Mouse (Mus musculus): ENCODE results near the gene Mfrp.
"Not testable (repeated sequence)": the region's sequence is repeated elsewhere in the genome, so short reads cannot be mapped to it uniquely, and the experiment has no call there.

Mfrp gene

GRCm38 (mm10) chr9:44106182-44106581, 4.7 kb downstream of the Mfrp start:
- no peak for DNase-seq

- no peak for DNase-seq
Observed at GRCm38 (mm10) chr9:44106596-44106995, 5.1 kb downstream of the Mfrp start.

DNA sequence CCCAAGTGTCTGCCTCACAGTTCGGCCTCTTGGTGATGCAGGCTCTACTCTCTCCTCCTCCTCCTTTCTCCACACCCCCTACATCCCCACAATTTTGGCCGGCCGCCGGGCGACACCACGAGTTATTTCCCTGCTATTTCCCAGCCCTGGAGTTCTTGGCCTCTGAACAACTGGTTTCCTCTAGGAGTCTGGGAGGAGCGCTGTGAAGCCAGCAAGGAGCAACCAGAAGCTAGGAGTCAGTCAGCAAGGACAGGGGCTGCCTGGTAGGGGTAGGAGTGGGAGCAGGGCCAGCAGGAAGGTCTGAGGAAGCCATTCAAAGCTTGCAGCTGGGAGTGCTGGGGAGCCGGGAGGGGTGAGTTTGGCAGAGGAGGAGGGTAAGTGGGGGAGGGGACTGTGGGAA, 5.6 kb downstream of the Mfrp start, which contains the start of gene C1qtnf5:
Gene C1qtnf5, plus strand, starts transcription at position 136 of the 400 bp plus-strand sequence.
- peak; percentile 78 for DNase-seq

- DNase-seq: no peak
Observed at GRCm38 (mm10) chr9:44107557-44108179, 6.1 kb downstream of the Mfrp start.

GRCm38 (mm10) chr9:44108269-44109055, 6.9 kb downstream of the Mfrp start:
- no peak for DNase-seq

GRCm38 (mm10) chr9:44109360-44110095, 8.0 kb downstream of the Mfrp start:
- DNase-seq: peak; percentile 68

GRCm38 (mm10) chr9:44111909-44112308, 10.4 kb downstream of the Mfrp start:
- DNase-seq: not testable (repeated sequence)

GRCm38 (mm10) chr9:44113105-44113789, 11.7 kb downstream of the Mfrp start, which contains the start of the genes Gm49380 and Rnf26:
TSS of gene Gm49380 (minus strand) at chr9:44113500.
TSS of gene Rnf26 (minus strand) at chr9:44113517.
- DNase-seq: peak; percentile 97

DNA sequence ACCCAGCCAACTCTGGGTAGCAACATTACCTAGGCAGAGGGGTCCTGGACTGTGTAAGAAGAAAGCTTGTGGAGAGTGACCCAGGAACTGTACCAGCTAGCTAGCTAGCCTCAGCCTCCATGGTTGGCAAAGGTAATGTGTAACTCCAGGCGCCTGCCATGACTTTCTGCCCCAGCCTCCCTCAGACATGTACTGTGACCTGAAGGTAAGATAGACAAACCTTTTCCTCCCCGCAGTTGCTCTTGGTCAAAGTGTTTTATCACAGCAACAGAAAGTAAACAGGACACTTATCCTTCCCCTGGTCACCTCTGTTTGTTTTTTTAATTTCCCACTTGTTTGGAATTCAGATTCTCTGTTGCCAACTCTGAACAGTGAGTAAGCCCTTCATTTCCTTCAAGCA, 12.9 kb downstream of the Mfrp start:
- DNase-seq: no peak

DNA sequence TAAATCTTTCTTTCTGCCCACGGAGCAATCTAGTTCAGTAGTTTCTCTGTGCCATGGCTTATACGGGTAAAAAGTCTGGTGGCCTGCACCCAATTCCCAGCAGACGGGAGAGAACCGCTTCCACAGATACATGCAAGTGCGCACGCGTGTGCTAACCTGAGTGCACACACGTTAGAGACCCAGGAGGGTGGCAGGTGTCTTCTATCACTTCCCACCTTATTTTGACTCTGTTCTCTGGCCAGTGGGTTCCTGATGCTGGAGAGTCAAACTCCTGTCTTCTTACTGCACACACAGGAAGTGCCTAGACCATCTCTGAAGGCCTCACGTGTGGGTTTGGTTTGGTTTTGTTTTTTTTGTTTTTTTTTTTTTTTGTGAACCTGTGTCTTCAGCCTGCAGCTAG, 14.1 kb downstream of the Mfrp start:
- no peak for DNase-seq

DNA sequence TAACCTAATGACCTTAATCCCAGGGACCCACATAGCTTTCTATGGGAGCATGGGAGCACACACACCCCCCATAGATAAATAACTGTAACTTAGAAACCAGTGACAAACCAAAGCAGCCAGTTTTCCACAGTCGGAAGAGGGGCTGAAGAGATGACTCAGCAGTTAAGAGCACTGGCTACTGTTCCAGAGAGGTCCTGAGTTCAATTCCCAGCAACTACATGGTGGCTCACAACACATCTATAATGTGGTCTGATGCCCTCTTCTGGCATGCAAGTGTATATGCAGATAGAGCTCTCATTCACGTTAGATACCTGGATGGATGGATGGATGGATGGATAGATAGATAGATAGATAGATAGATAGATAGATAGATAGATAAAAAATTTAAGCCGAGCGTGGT, 14.7 kb downstream of the Mfrp start:
- DNase-seq: no peak

GRCm38 (mm10) chr9:44119011-44119410, 17.5 kb downstream of the Mfrp start:
- DNase-seq: no peak

DNA sequence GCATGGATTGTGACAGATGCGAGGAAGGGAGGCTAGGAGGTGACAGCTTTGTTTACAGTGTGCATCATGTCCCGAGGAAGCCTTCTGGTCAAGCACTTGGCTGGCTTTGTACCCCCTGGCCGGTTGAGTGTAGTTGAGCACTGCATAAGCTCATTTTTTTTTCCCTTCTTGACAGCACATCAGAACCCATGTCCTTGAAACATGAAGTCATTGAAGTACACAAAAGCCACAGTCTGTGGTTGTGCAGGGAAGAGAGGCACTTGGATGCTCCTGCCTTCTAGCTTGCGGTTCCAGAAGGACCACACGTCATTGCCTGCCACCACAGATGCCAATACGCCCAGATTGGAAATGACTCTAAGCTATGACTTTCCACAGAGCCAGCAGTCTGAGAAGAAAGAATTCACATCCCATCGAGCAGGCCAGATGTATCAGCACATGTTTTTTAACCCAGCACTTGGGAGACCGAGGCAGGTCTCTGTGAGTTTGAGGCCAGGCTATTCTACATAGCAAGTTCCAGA, 18.5 kb downstream of the Mfrp start:
- no peak for DNase-seq

- DNase-seq: no peak
Observed at GRCm38 (mm10) chr9:44124317-44124716, 22.8 kb downstream of the Mfrp start.

DNA sequence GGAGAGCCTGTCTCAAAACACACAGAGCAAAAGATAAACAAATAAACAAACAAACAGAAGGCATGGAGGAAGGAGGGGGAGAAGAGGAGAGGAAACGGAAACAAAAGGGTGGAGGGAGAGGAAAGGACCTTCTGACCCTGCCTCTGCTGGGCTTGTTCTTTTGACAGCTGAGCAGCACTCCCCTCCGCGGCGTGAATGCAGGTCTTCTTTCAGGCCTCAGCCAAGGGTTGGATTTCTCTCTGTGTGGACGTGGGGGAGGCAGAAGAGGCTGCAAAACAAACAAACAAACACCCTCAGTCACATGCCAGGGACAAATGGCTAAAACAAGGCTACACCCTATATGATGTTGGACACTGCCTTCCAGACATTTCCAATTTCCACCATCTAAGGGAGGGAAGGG, 23.5 kb downstream of the Mfrp start:
- no peak for DNase-seq

- DNase-seq: peak; percentile 82
Observed at GRCm38 (mm10) chr9:44125546-44126428, 24.3 kb downstream of the Mfrp start.

- no peak for DNase-seq
Observed at GRCm38 (mm10) chr9:44126746-44127145, 25.2 kb downstream of the Mfrp start.

- DNase-seq: no peak
Observed at GRCm38 (mm10) chr9:44127351-44127801, 25.8 kb downstream of the Mfrp start.

DNA sequence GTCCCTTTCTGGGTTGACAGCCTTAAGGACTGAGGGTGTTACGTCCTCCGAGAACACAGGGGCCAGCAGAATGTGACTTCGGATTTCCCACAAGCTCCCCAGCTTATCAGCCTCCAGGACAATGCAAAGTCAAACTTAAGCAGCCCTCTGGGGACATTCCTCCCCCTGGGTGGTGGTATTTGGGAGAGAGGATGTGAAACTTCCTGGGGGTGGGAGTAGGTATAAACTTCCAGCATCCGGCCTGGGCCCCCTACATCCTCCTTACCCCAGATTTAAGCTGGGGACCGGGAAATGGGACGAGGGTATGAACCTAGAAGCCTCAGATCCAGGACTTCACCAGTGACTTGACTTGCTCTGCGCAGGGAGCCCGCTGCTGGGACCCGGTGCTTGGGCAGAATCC, 28.1 kb downstream of the Mfrp start:
- no peak for DNase-seq

DNA sequence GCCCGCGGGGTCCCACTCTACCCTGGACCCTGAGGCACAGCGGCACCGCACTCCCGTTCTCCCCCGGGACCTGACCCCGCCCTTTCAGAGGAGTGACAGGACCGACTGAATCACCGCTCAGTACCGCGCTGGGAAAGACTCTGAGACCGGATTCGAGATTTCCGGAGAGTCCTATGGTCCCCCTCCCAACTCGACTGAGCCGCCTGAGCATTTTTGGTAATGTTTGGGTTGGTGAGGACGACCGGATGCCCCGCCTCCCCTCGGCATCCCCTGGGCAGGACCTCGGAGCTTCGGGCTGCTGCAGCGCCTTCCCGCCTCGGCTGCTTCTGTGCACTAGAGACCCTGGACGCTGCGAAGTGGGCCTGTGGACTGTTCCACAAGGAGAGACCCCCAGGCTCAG, 28.5 kb downstream of the Mfrp start:
- DNase-seq: no peak

- no peak for DNase-seq
Observed at GRCm38 (mm10) chr9:44130581-44131275, 29.2 kb downstream of the Mfrp start.

Measured in right cerebral cortex, adult 18-20 months (tissue).